Mouse (Mus musculus) kidney, embryonic 14.5 days (tissue): ENCODE measurements around the gene Pcsk6. TPM values are rescaled to one million over a fixed set of nuclear protein-coding genes. Genes with fewer than 3 reads are reported as not detected.

Experiments used
- ATAC-seq: fragments of 200-750 bp; cut with Nextera tagmentation; 2 replicates; pipeline ENCODE4 v1.8.0; 2017; ENCODE audit warnings: moderate number of reproducible peaks, mild to moderate bottlenecking, moderate TSS enrichment, moderate library complexity; ENCODE audit not compliant: low FRiP score, low TSS enrichment
- H3K27ac ChIP-seq: fragments of 300-500 bp; sonication (generic); 2 replicates; pipeline ENCODE4 v1.5.1; 2014; ENCODE audit warnings: low read depth, mild to moderate bottlenecking, low read length, moderate library complexity, mixed read lengths
- H3K27me3 ChIP-seq: fragments of 300-500 bp; sonication (generic); 2 replicates; pipeline ENCODE4 v1.6.1; 2014; ENCODE audit warnings: mild to moderate bottlenecking, low read length; ENCODE audit not compliant: control insufficient read depth, insufficient read depth
- H3K36me3 ChIP-seq: fragments of 300-500 bp; sonication (generic); 2 replicates; pipeline ENCODE4 v1.6.1; 2014; ENCODE audit warnings: low read length, mixed read lengths; ENCODE audit not compliant: control insufficient read depth, insufficient read depth
- H3K4me1 ChIP-seq: fragments of 300-500 bp; sonication (generic); 2 replicates; pipeline ENCODE4 v1.6.1; 2014; ENCODE audit warnings: low read length, mixed read lengths; ENCODE audit not compliant: control insufficient read depth, insufficient read depth
- H3K4me2 ChIP-seq: fragments of 300-500 bp; sonication (generic); replicated peaks from 2 replicates; pipeline ENCODE4 v1.6.1; 2014; ENCODE audit warnings: low read depth, mild to moderate bottlenecking, low read length
- H3K4me3 ChIP-seq: fragments of 300-500 bp; sonication (generic); 2 replicates; pipeline ENCODE4 v1.5.1; 2014; ENCODE audit warnings: mild to moderate bottlenecking, low read length
- H3K9ac ChIP-seq: fragments of 300-500 bp; sonication (generic); 2 replicates; pipeline ENCODE4 v1.6.1; 2014; ENCODE audit warnings: low read depth, mild to moderate bottlenecking, low read length, moderate library complexity
- H3K9me3 ChIP-seq: fragments of 300-500 bp; sonication (generic); 2 replicates; pipeline ENCODE4 v1.6.1; 2016; ENCODE audit warnings: low read length; ENCODE audit not compliant: control insufficient read depth
- WGBS: fragments of 180-500 bp; shearing (Covaris S2); extraction: QIAGEN DNeasy Blood & Tissue Kit; methylation state at CpG from one replicate; pipeline ENCODE4 v1.1.7; 2014; 5-methylcytosine and 5-hydroxymethylcytosine counted together
- polyA plus RNA-seq: library from polyadenylated mRNA; unstranded; fragments of >200 nt; fragmentation: Nextera tagmentation; extraction: Ambion mirVana; gene quantifications from 2 replicates; pipeline ENCODE4 v1.2.1, GENCODE M21; 2014

Gene Pcsk6
- polyA plus RNA-seq, 1 experiment from 2014 or later = 2.9 TPM

- Histone ChIP-seq H3K4me2 (no peak overlapping the region), H3K27me3 (no peaks in the 10 kb centered on the region), H3K36me3 (no peaks in the 10 kb centered on the region), H3K4me3 (no peak overlapping the region), H3K9me3 (no peaks in the 10 kb centered on the region), H3K27ac (no peak overlapping the region), H3K9ac (no peak overlapping the region), H3K4me1 (no peaks in the 10 kb centered on the region)
- ATAC-seq = no peak
- 67% methylated on average over 4 of the region's 4 CpGs for WGBS
Measured at GRCm38 (mm10) chr7:65878234-65878633, 16.7 kb downstream of the Pcsk6 start.

- Histone ChIP-seq H3K27ac (no peak overlapping the region), H3K9ac (no peak overlapping the region), H3K36me3 (no peaks in the 10 kb centered on the region), H3K4me2 (no peak overlapping the region), H3K9me3 (no peaks in the 10 kb centered on the region), H3K4me1 (no peaks in the 10 kb centered on the region), H3K27me3 (no peaks in the 10 kb centered on the region), H3K4me3 (no peak overlapping the region)
- 77% methylated on average over 9 of the region's 9 CpGs for WGBS
- ATAC-seq = no peak
Measured at GRCm38 (mm10) chr7:65879330-65879729, 17.8 kb downstream of the Pcsk6 start.

GRCm38 (mm10) chr7:65880666-65881289, 19.2 kb downstream of the Pcsk6 start:
- no peaks in the 10 kb centered on the region for H3K36me3 ChIP-seq
- no peak overlapping the region for H3K4me2 ChIP-seq
- H3K27me3 ChIP-seq = no peaks in the 10 kb centered on the region
- WGBS = 85% methylated on average over 5 of the region's 5 CpGs
- no peak for ATAC-seq
- no peak overlapping the region for H3K4me3 ChIP-seq
- H3K9ac ChIP-seq = no peak overlapping the region
- no peaks in the 10 kb centered on the region for H3K4me1 ChIP-seq
- H3K27ac ChIP-seq = no peak overlapping the region
- no peaks in the 10 kb centered on the region for H3K9me3 ChIP-seq

- 34% methylated on average over 12 of the region's 12 CpGs for WGBS
- no peak overlapping the region for H3K27ac ChIP-seq
- no peak overlapping the region for H3K9ac ChIP-seq
- no peak for ATAC-seq
- H3K4me2 ChIP-seq = no peak overlapping the region; the same call in 1 of the 2 replicates
- H3K9me3 ChIP-seq = no peaks in the 10 kb centered on the region
- H3K27me3 ChIP-seq = no peaks in the 10 kb centered on the region
- H3K4me1 ChIP-seq = no peaks in the 10 kb centered on the region
- no peak overlapping the region for H3K4me3 ChIP-seq
- no peaks in the 10 kb centered on the region for H3K36me3 ChIP-seq
Measured at GRCm38 (mm10) chr7:65881290-65881688, 19.8 kb downstream of the Pcsk6 start.

GRCm38 (mm10) chr7:65884928-65885327, 23.4 kb downstream of the Pcsk6 start:
- H3K9ac ChIP-seq = no peak overlapping the region
- WGBS = 79% methylated on average over 4 of the region's 4 CpGs
- ATAC-seq = no peak

GRCm38 (mm10) chr7:65885819-65886218, 24.3 kb downstream of the Pcsk6 start:
- ATAC-seq = no peak

More at GRCm38 (mm10) chr7:65884928-65885327, 23.4 kb downstream of the Pcsk6 start:
- Histone ChIP-seq H3K9me3 (no peaks in the 10 kb centered on the region), H3K36me3 (no peaks in the 10 kb centered on the region), H3K27me3 (no peaks in the 10 kb centered on the region), H3K4me1 (no peaks in the 10 kb centered on the region), H3K4me3 (no peak overlapping the region), H3K4me2 (no peak overlapping the region), H3K27ac (no peak overlapping the region)

GRCm38 (mm10) chr7:65891831-65892230, 30.3 kb downstream of the Pcsk6 start:
- no peaks in the 10 kb centered on the region for H3K27me3 ChIP-seq
- no peak overlapping the region for H3K4me2 ChIP-seq
- H3K9ac ChIP-seq = no peak overlapping the region
- peak; percentile 42; the same call in 1 of the 2 replicates for ATAC-seq
- no peaks in the 10 kb centered on the region for H3K36me3 ChIP-seq
- no peak overlapping the region for H3K4me3 ChIP-seq
- 66% methylated on average over 7 of the region's 7 CpGs for WGBS
- no peaks in the 10 kb centered on the region for H3K9me3 ChIP-seq
- H3K4me1 ChIP-seq = no peaks in the 10 kb centered on the region
- H3K27ac ChIP-seq = no peak overlapping the region

More at GRCm38 (mm10) chr7:65885819-65886218, 24.3 kb downstream of the Pcsk6 start:
- Histone ChIP-seq H3K9me3 (no peaks in the 10 kb centered on the region), H3K36me3 (no peaks in the 10 kb centered on the region), H3K4me1 (no peaks in the 10 kb centered on the region), H3K4me2 (no peak overlapping the region), H3K27ac (no peak overlapping the region), H3K9ac (no peak overlapping the region), H3K27me3 (no peaks in the 10 kb centered on the region), H3K4me3 (no peak overlapping the region)
- 92% methylated on average over 6 of the region's 6 CpGs for WGBS

- no peaks in the 10 kb centered on the region for H3K4me1 ChIP-seq
- H3K4me2 ChIP-seq = no peak overlapping the region
- no peaks in the 10 kb centered on the region for H3K9me3 ChIP-seq
- no peaks in the 10 kb centered on the region for H3K27me3 ChIP-seq
- 52% methylated on average over 9 of the region's 9 CpGs for WGBS
- no peaks in the 10 kb centered on the region for H3K36me3 ChIP-seq
- H3K9ac ChIP-seq = no peak overlapping the region
- no peak overlapping the region for H3K4me3 ChIP-seq
- H3K27ac ChIP-seq = no peak overlapping the region
- ATAC-seq = peak; percentile 69
Measured at GRCm38 (mm10) chr7:65892264-65892828, 30.8 kb downstream of the Pcsk6 start.

GRCm38 (mm10) chr7:65893546-65893945, 32.0 kb downstream of the Pcsk6 start:
- no peaks in the 10 kb centered on the region for H3K27me3 ChIP-seq
- whole genome bisulfite sequencing = 78% methylated on average over 10 of the region's 10 CpGs
- H3K9ac ChIP-seq = no peak overlapping the region
- no peaks in the 10 kb centered on the region for H3K4me1 ChIP-seq
- ATAC-seq = no peak
- H3K4me2 ChIP-seq = no peak overlapping the region
- no peak overlapping the region for H3K27ac ChIP-seq
- H3K36me3 ChIP-seq = no peaks in the 10 kb centered on the region
- H3K4me3 ChIP-seq = no peak overlapping the region
- no peaks in the 10 kb centered on the region for H3K9me3 ChIP-seq
